Mouse (Mus musculus): ENCODE measurements around the gene Dolk. TPM values are rescaled to one million over a fixed set of nuclear protein-coding genes. Genes with fewer than 3 reads are reported as not detected.

Gene Dolk
- total and polyA plus RNA-seq, 3 experiments = 18.5 to 21.7 TPM; not detected in 1

- TF ChIP-seq EP300 (IDR thresholded peaks at IDR 0.05; ENCODE audit: low read depth in 1 of 2, low read length in 2 of 2) (no peak), ETS1 (IDR thresholded peaks at IDR 0.05; ENCODE audit: low read depth, low read length) (no peak), RAD21 (IDR thresholded peaks at IDR 0.05; ENCODE audit: low read depth, low read length) (no peak), TCF12 (IDR thresholded peaks at IDR 0.05; ENCODE audit: low read depth, low read length) (peak; percentile 86), CTCF (IDR thresholded peaks at IDR 0.05 in 2 of 3, conservative IDR thresholded peaks at IDR 0.05 in 1 of 3; ENCODE audit: control insufficient read depth in 1 of 3, insufficient read depth in 1 of 3, low read depth in 2 of 3, low read length in 3 of 3, poor library complexity in 1 of 3, severe bottlenecking in 1 of 3) (no peak; a peak in 1 of 6 replicates)
These were observed at the start of gene Dolk, which contains the start of gene Nup188 (continued) for GRCm38 (mm10) chr2:30286192-30287026.

DNA sequence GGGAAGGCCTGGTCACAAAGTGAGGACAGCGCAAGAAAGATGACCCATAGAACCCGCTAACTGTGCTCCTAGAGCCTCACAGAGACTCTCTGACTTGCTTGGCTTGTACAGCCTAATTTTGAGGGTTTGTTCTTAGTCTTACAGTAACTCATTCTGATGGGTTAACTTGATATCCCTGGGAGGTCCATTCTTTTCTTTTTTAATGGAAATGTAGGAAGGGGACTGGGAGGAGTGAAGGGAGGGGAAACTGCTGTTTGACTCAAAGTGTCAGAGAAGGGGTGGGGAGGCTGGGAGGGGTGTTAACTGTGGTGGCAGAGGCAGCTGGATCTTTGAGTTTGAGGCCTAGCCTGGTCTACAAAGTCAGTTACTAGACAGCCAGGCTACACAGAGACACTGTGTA, 49.2 kb upstream of the Dolk start:
- Histone ChIP-seq H3K9me3 (replicated peaks; ENCODE audit: insufficient read depth, low read length) (no peaks in the 10 kb centered on the region), H3K9ac (ENCODE audit: control insufficient read depth, low read depth, low read length, poor library complexity, severe bottlenecking) (no peak overlapping the region), H3K27ac (ENCODE audit: control insufficient read depth, low read depth, low read length) (no peak overlapping the region), H3K36me3 (ENCODE audit: control insufficient read depth in 1 of 2, insufficient read depth in 2 of 2, low read length in 2 of 2) (peaks cover 0 to 21% of the 10 kb centered on the region in 2 experiments; a peak in 2 of 4 replicates), H3K27me3 (ENCODE audit: control insufficient read depth in 1 of 2, insufficient read depth in 2 of 2, low read length in 2 of 2) (no peaks in the 10 kb centered on the region), H3K4me1 (ENCODE audit: control insufficient read depth in 1 of 2, insufficient read depth in 2 of 2, low read length in 2 of 2) (no peaks in the 10 kb centered on the region), H3K4me3 (ENCODE audit: control insufficient read depth in 1 of 2, insufficient read depth in 1 of 2, low read depth in 2 of 2, low read length in 2 of 2) (no peak overlapping the region), H3K79me2 (ENCODE audit: control insufficient read depth, insufficient read depth, low read length, poor library complexity) (no peaks in the 10 kb centered on the region)
- no peak for TF ChIP-seq CHD2 (IDR thresholded peaks at IDR 0.05; ENCODE audit: low read length)
- TF ChIP-seq NRF1 (IDR thresholded peaks at IDR 0.05; ENCODE audit: insufficient read depth, low read depth, low read length, poor library complexity, severe bottlenecking) = no peak
- no peak for TF ChIP-seq JUND (IDR thresholded peaks at IDR 0.05; ENCODE audit: low read depth, low read length)
- TF ChIP-seq TAL1 (IDR thresholded peaks at IDR 0.05; ENCODE audit: low read length) = no peak
- no peak for TF ChIP-seq GATA1 (IDR thresholded peaks at IDR 0.05; ENCODE audit: low read depth, low read length)
- TF ChIP-seq POLR2AphosphoS2 (IDR thresholded peaks at IDR 0.05; ENCODE audit: low read length) = no peak
- no peak for TF ChIP-seq BHLHE40 (IDR thresholded peaks at IDR 0.05; ENCODE audit: borderline replicate concordance, low read depth, low read length)
- TF ChIP-seq TCF12 (IDR thresholded peaks at IDR 0.05; ENCODE audit: low read depth, low read length) = no peak
- TF ChIP-seq CHD1 (IDR thresholded peaks at IDR 0.05; ENCODE audit: low read depth, low read length) = no peak
- no peak for TF ChIP-seq MXI1 (IDR thresholded peaks at IDR 0.05; ENCODE audit: low read depth, low read length)
- TF ChIP-seq USF1 (IDR thresholded peaks at IDR 0.05; ENCODE audit: low read depth, low read length) = no peak
- no peak for TF ChIP-seq USF2 (IDR thresholded peaks at IDR 0.05; ENCODE audit: borderline replicate concordance in 1 of 2, insufficient read depth in 1 of 2, low read depth in 1 of 2, low read length in 2 of 2)
- TF ChIP-seq POLR2A (IDR thresholded peaks at IDR 0.05; ENCODE audit: control insufficient read depth in 1 of 2, insufficient read depth in 1 of 2, low read depth in 1 of 2, low read length in 2 of 2, poor library complexity in 1 of 2) = no peak
- TF ChIP-seq MAX (IDR thresholded peaks at IDR 0.05; ENCODE audit: low read length) = no peak
- no peak for TF ChIP-seq RAD21 (IDR thresholded peaks at IDR 0.05; ENCODE audit: low read depth, low read length)
- TF ChIP-seq MYC (IDR thresholded peaks at IDR 0.05; ENCODE audit: low read depth, low read length) = no peak
- no peak for TF ChIP-seq ZNF384 (IDR thresholded peaks at IDR 0.05; ENCODE audit: low read depth, low read length)
- TF ChIP-seq ZMIZ1 (IDR thresholded peaks at IDR 0.05; ENCODE audit: low read depth, low read length) = no peak
- no peak for TF ChIP-seq ZC3H11A (IDR thresholded peaks at IDR 0.05; ENCODE audit: low read depth, low read length)
- TF ChIP-seq NELFE (IDR thresholded peaks at IDR 0.05; ENCODE audit: low read depth, low read length) = no peak
- no peak for DNase-seq (ENCODE audit: low read depth, low spot score)
